Mouse (Mus musculus) liver, adult 2 months (tissue): Measurements from ENCODE around the gene Mypn.

Experiments used
- CTCF ChIP-seq: fragments of 200-500 bp; IDR thresholded peaks from 2 replicates; pipeline ENCODE4 v1.5.1; 2011; ENCODE audit warnings: low read depth, low read length, control low read depth
- POLR2A ChIP-seq: fragments of 200-500 bp; IDR thresholded peaks from 2 replicates; pipeline ENCODE4 v1.6.1; 2011; ENCODE audit warnings: low read length, control low read depth; ENCODE audit not compliant: insufficient read depth; ENCODE audit errors: extremely low read depth

- TF ChIP-seq CTCF (no peak), POLR2A (no peak)
Measured at GRCm38 (mm10) chr10:63177286-63178140, 26.2 kb downstream of the Mypn start.
